Mouse (Mus musculus) myocyte (in vitro differentiated cells): ENCODE data around the gene Usp29.

Experiments
- E2F4 ChIP-seq: IDR thresholded peaks from one replicate; pipeline ENCODE4 v1.6.1; 2011; ENCODE audit warnings: mild to moderate bottlenecking, control low read depth, moderate library complexity; ENCODE audit not compliant: insufficient read depth
- POLR2A ChIP-seq: IDR thresholded peaks from one replicate; pipeline ENCODE4 v1.6.1; 2011; ENCODE audit warnings: low read depth, mild to moderate bottlenecking, control low read depth, moderate library complexity; ENCODE audit not compliant: insufficient read length
- POLR2AphosphoS2 ChIP-seq: IDR thresholded peaks from one replicate; pipeline ENCODE4 v1.6.1; 2011; ENCODE audit warnings: low read depth, control low read depth; ENCODE audit not compliant: insufficient read length

GRCm38 (mm10) chr7:6696241-6697045, 33.9 kb upstream of the Usp29 start, which contains the start of gene Zim1:
- TF ChIP-seq POLR2AphosphoS2 (peak; percentile 55), E2F4 (no peak), POLR2A (peak; percentile 77)
